Mouse (Mus musculus) liver, postnatal 0 days (tissue): ENCODE measurements around the gene Tmem132c.
"Not testable (repeated sequence)": the region's sequence is repeated elsewhere in the genome, so short reads cannot be mapped to it uniquely, and the experiment has no call there.

Experiments
- CTCF ChIP-seq: sonication (generic); IDR thresholded peaks from 2 replicates; pipeline ENCODE4 v1.5.1; 2016; ENCODE audit warnings: antibody characterized with exemption, low read depth
- EP300 ChIP-seq: IDR thresholded peaks from 2 replicates; pipeline ENCODE4 v1.6.1; 2016; ENCODE audit warnings: antibody characterized with exemption, low read depth, mild to moderate bottlenecking

GRCm38 (mm10) chr5:127357878-127358277 lies 116.3 kb downstream of the Tmem132c start:
- peak; percentile 37 for TF ChIP-seq CTCF
- not testable (repeated sequence) for TF ChIP-seq EP300
